ENCODE assay signal across 8 mouse cellular contexts in genomic region chr13:104179176-104179888, GRCm38 (mm10). TPM values are rescaled to one million over a fixed set of nuclear protein-coding genes. Genes with fewer than 3 reads are reported as not detected.
A peak's percentile ranks its signal among the peaks of the same experiment; 100 is the strongest.
DNase-seq lines count a peak whose midpoint lies in the region; ATAC-seq and TF ChIP-seq lines count a peak whose summit lies in the region.

No protein-coding gene starts in this region.

- WGBS in lung, embryonic 15.5 days, result 10% methylated on average over 13 of the region's 13 CpGs
- 21% methylated on average over 13 of the region's 13 CpGs for WGBS in embryonic facial prominence, embryonic 11.5 days
- WGBS in intestine, postnatal 0 days, result 10% methylated on average over 13 of the region's 13 CpGs
- WGBS in neural tube, embryonic 15.5 days, result 23% methylated on average over 13 of the region's 13 CpGs

- no peak for ATAC-seq in lung, embryonic 15.5 days (ENCODE audit: borderline replicate concordance, extremely low read depth, low FRiP score, low TSS enrichment)
- no peak for ATAC-seq in embryonic facial prominence, embryonic 11.5 days (replicated peaks; ENCODE audit: insufficient number of reproducible peaks, low FRiP score, low TSS enrichment, low read depth)
- no peak for ATAC-seq in intestine, postnatal 0 days
- peak; percentile 1; the same call in 1 of the 2 replicates for ATAC-seq in neural tube, embryonic 15.5 days (ENCODE audit: low FRiP score)

- no peaks in the 10 kb centered on the region for H3K27me3 ChIP-seq in lung, embryonic 15.5 days
- no peaks in the 10 kb centered on the region for H3K27me3 ChIP-seq in embryonic facial prominence, embryonic 11.5 days (ENCODE audit: control insufficient read depth, insufficient read depth, low read length)
- no peaks in the 10 kb centered on the region for H3K27me3 ChIP-seq in intestine, postnatal 0 days (replicated peaks; ENCODE audit: control insufficient read depth, insufficient read depth, low read length)
- no peaks in the 10 kb centered on the region for H3K27me3 ChIP-seq in neural tube, embryonic 15.5 days (replicated peaks)

- no peak for DNase-seq in lung, adult 18-20 months
- peak; percentile 1 for DNase-seq in embryonic facial prominence, embryonic 11.5 days (ENCODE audit: low spot score)
- no peak for DNase-seq in urinary bladder, postnatal 14 days (ENCODE audit: low spot score)
- DNase-seq in cerebellum, postnatal 36 days, result no peak
- no peak for DNase-seq in gastrocnemius, postnatal 4 days (ENCODE audit: low spot score in 2 of 2)

- H3K27ac ChIP-seq in lung, embryonic 15.5 days, result peak overlapping the region; percentile 81; the same call in 1 of the 2 replicates
- no peak overlapping the region for H3K27ac ChIP-seq in embryonic facial prominence, embryonic 11.5 days (replicated peaks; ENCODE audit: low read depth, low read length)
- peak overlapping the region; percentile 57; the same call in 1 of the 2 replicates for H3K27ac ChIP-seq in intestine, postnatal 0 days (ENCODE audit: low read depth, low read length)
- H3K27ac ChIP-seq in neural tube, embryonic 15.5 days (replicated peaks), result peak overlapping the region; percentile 85

- H3K4me3 ChIP-seq in lung, embryonic 15.5 days, result peak overlapping the region; percentile 98
- peak overlapping the region; percentile 86 for H3K4me3 ChIP-seq in embryonic facial prominence, embryonic 11.5 days (ENCODE audit: low read depth, low read length)
- peak overlapping the region; percentile 91 for H3K4me3 ChIP-seq in intestine, postnatal 0 days (ENCODE audit: low read depth, low read length)
- peak overlapping the region; percentile 80 for H3K4me3 ChIP-seq in neural tube, embryonic 15.5 days (replicated peaks)

- H3K36me3 ChIP-seq in lung, embryonic 15.5 days, result peaks cover 15% of the 10 kb centered on the region
- H3K36me3 ChIP-seq in embryonic facial prominence, embryonic 11.5 days (replicated peaks; ENCODE audit: control insufficient read depth, insufficient read depth, low read depth, low read length), result no peaks in the 10 kb centered on the region
- H3K36me3 ChIP-seq in intestine, postnatal 0 days (ENCODE audit: control insufficient read depth, insufficient read depth), result peaks cover 4% of the 10 kb centered on the region; the same call in 1 of the 2 replicates
- H3K36me3 ChIP-seq in neural tube, embryonic 15.5 days, result peaks cover 12% of the 10 kb centered on the region

- peaks cover 11% of the 10 kb centered on the region for H3K4me1 ChIP-seq in lung, embryonic 15.5 days
- no peaks in the 10 kb centered on the region for H3K4me1 ChIP-seq in embryonic facial prominence, embryonic 11.5 days (ENCODE audit: control insufficient read depth, insufficient read depth, low read length)
- 0 out of 2 replicates have a peak, but pooled peaks cover 4% of the 10 kb centered on the region for H3K4me1 ChIP-seq in intestine, postnatal 0 days (replicated peaks; ENCODE audit: control insufficient read depth, insufficient read depth, low read length)
- peaks cover 23% of the 10 kb centered on the region for H3K4me1 ChIP-seq in neural tube, embryonic 15.5 days

- TF ChIP-seq CTCF in intestine, postnatal 0 days (IDR thresholded peaks at IDR 0.05; ENCODE audit: low read depth), result no peak

- no peaks in the 10 kb centered on the region for H3K9me3 ChIP-seq in lung, embryonic 15.5 days
- H3K9me3 ChIP-seq in embryonic facial prominence, embryonic 11.5 days (replicated peaks; ENCODE audit: control insufficient read depth, low read length), result no peaks in the 10 kb centered on the region
- no peaks in the 10 kb centered on the region for H3K9me3 ChIP-seq in intestine, postnatal 0 days (ENCODE audit: control insufficient read depth)
- no peaks in the 10 kb centered on the region for H3K9me3 ChIP-seq in neural tube, embryonic 15.5 days (replicated peaks)

- peak overlapping the region; percentile 93 for H3K9ac ChIP-seq in lung, embryonic 15.5 days
- H3K9ac ChIP-seq in embryonic facial prominence, embryonic 11.5 days (replicated peaks; ENCODE audit: low read length), result peak overlapping the region; percentile 86
- H3K9ac ChIP-seq in intestine, postnatal 0 days (ENCODE audit: low read depth, low read length), result peak overlapping the region; percentile 85
- H3K9ac ChIP-seq in neural tube, embryonic 15.5 days (replicated peaks), result peak overlapping the region; percentile 90

- H3K4me2 ChIP-seq in lung, embryonic 15.5 days, result peak overlapping the region; percentile 54
- H3K4me2 ChIP-seq in embryonic facial prominence, embryonic 11.5 days (ENCODE audit: low read depth, low read length), result peak overlapping the region; percentile 53
- peak overlapping the region; percentile 80 for H3K4me2 ChIP-seq in intestine, postnatal 0 days (replicated peaks; ENCODE audit: low read depth)
- peak overlapping the region; percentile 66 for H3K4me2 ChIP-seq in neural tube, embryonic 15.5 days

RNA-seq across cellular contexts. Expression of gene Trim23, which starts 0.7 kb away (rescaled TPM):
- polyA plus RNA-seq in lung, embryonic 15.5 days (2015; fragmentation: Nextera tagmentation; extraction: Ambion mirVana), result 17.4 and 20.1 TPM in 2 replicates
- polyA plus RNA-seq in embryonic facial prominence, embryonic 11.5 days (2014; fragmentation: Nextera tagmentation; extraction: Ambion mirVana), result 26.7 and 28.4 TPM in 2 replicates
- polyA plus RNA-seq in intestine, postnatal 0 days (2015; fragmentation: Nextera tagmentation; extraction: Ambion mirVana), result 4.9 and 5.4 TPM in 2 replicates
- 30.7 and 30.8 TPM in 2 replicates for polyA plus RNA-seq in neural tube, embryonic 15.5 days (2015; fragmentation: Nextera tagmentation; extraction: Ambion mirVana)
- total RNA-seq in gastrocnemius, postnatal 4 days (2021), result 10 to 100 TPM; 19.7 to 23.0 TPM

RNA-seq across cellular contexts. Expression of gene Trappc13, which starts 1.1 kb away (rescaled TPM):
- 57.5 and 63.8 TPM in 2 replicates for polyA plus RNA-seq in lung, embryonic 15.5 days (2015; fragmentation: Nextera tagmentation; extraction: Ambion mirVana)
- 75.6 and 82.2 TPM in 2 replicates for polyA plus RNA-seq in embryonic facial prominence, embryonic 11.5 days (2014; fragmentation: Nextera tagmentation; extraction: Ambion mirVana)
- polyA plus RNA-seq in intestine, postnatal 0 days (2015; fragmentation: Nextera tagmentation; extraction: Ambion mirVana), result 30.9 and 34.3 TPM in 2 replicates
- polyA plus RNA-seq in neural tube, embryonic 15.5 days (2015; fragmentation: Nextera tagmentation; extraction: Ambion mirVana), result 61.6 and 61.7 TPM in 2 replicates
- 10 to 100 TPM; 35.1 to 39.7 TPM for total RNA-seq in gastrocnemius, postnatal 4 days (2021)

RNA-seq across cellular contexts. Expression of gene Cenpk, which starts 49.1 kb away (rescaled TPM):
- polyA plus RNA-seq in lung, embryonic 15.5 days (2015; fragmentation: Nextera tagmentation; extraction: Ambion mirVana), result 72.8 and 78.6 TPM in 2 replicates
- 84.3 and 100 TPM in 2 replicates for polyA plus RNA-seq in embryonic facial prominence, embryonic 11.5 days (2014; fragmentation: Nextera tagmentation; extraction: Ambion mirVana)
- polyA plus RNA-seq in intestine, postnatal 0 days (2015; fragmentation: Nextera tagmentation; extraction: Ambion mirVana), result 23.9 and 25.1 TPM in 2 replicates
- polyA plus RNA-seq in neural tube, embryonic 15.5 days (2015; fragmentation: Nextera tagmentation; extraction: Ambion mirVana), result 10.6 and 22.3 TPM in 2 replicates
- total RNA-seq in gastrocnemius, postnatal 4 days (2021), result 10 to 100 TPM in 1 of 2 experiments, 1 to 10 TPM in 1; 6.5 to 10.2 TPM

RNA-seq across cellular contexts. Expression of gene Ppwd1, which starts 49.3 kb away (rescaled TPM):
- polyA plus RNA-seq in lung, embryonic 15.5 days (2015; fragmentation: Nextera tagmentation; extraction: Ambion mirVana), result 16.0 and 16.4 TPM in 2 replicates
- 15.4 and 19.3 TPM in 2 replicates for polyA plus RNA-seq in embryonic facial prominence, embryonic 11.5 days (2014; fragmentation: Nextera tagmentation; extraction: Ambion mirVana)
- 5.0 and 6.3 TPM in 2 replicates for polyA plus RNA-seq in intestine, postnatal 0 days (2015; fragmentation: Nextera tagmentation; extraction: Ambion mirVana)
- 6.8 and 8.6 TPM in 2 replicates for polyA plus RNA-seq in neural tube, embryonic 15.5 days (2015; fragmentation: Nextera tagmentation; extraction: Ambion mirVana)
- total RNA-seq in gastrocnemius, postnatal 4 days (2021), result 10 to 100 TPM; 11.5 to 13.8 TPM
